Mouse (Mus musculus): Measurements from ENCODE around the gene Asic2. TPM values are rescaled to one million over a fixed set of nuclear protein-coding genes. Genes with fewer than 3 reads are reported as not detected.

Gene Asic2
- polyA plus RNA-seq, 1 experiment: 0.08 TPM

- Histone ChIP-seq H3K4me3 (ENCODE audit: control insufficient read depth, insufficient read depth, low read length) (no peak overlapping the region), H3K36me3 (ENCODE audit: control insufficient read depth, insufficient read depth, low read length) (no peaks in the 10 kb centered on the region), H3K4me1 (replicated peaks; ENCODE audit: control insufficient read depth, insufficient read depth, low read length) (no peaks in the 10 kb centered on the region; the same call in 1 of the 2 replicates), H3K27ac (ENCODE audit: control insufficient read depth, insufficient read depth, low read length) (no peak overlapping the region), H3K27me3 (ENCODE audit: control insufficient read depth, insufficient read depth, low read length) (no peaks in the 10 kb centered on the region)
- TF ChIP-seq POLR2A (IDR thresholded peaks at IDR 0.05; ENCODE audit: control insufficient read depth, extremely low read depth, insufficient read depth, low read length, poor library complexity) (no peak), CTCF (IDR thresholded peaks at IDR 0.05; ENCODE audit: borderline replicate concordance, control insufficient read depth, extremely low read depth, insufficient read depth, low read length, poor library complexity) (no peak)
- no peak for DNase-seq
- WGBS: 7% methylated on average over 5 of the region's 5 CpGs
Observed at GRCm38 (mm10) chr11:81909397-81909894, 58.8 kb downstream of the Asic2 start.

GRCm38 (mm10) chr11:81908760-81909159, 59.5 kb downstream of the Asic2 start:
- no peaks in the 10 kb centered on the region; the same call in 1 of the 2 replicates for H3K4me1 ChIP-seq (replicated peaks; ENCODE audit: control insufficient read depth, insufficient read depth, low read length)
- DNase-seq: no peak
- H3K4me3 ChIP-seq (ENCODE audit: control insufficient read depth, insufficient read depth, low read length): no peak overlapping the region
- TF ChIP-seq CTCF (IDR thresholded peaks at IDR 0.05; ENCODE audit: borderline replicate concordance, control insufficient read depth, extremely low read depth, insufficient read depth, low read length, poor library complexity): no peak
- no peaks in the 10 kb centered on the region for H3K27me3 ChIP-seq (ENCODE audit: control insufficient read depth, insufficient read depth, low read length)
- WGBS: 78% methylated on average over 1 of the region's 1 CpGs
- H3K27ac ChIP-seq (ENCODE audit: control insufficient read depth, insufficient read depth, low read length): no peak overlapping the region
- no peaks in the 10 kb centered on the region for H3K36me3 ChIP-seq (ENCODE audit: control insufficient read depth, insufficient read depth, low read length)

- Histone ChIP-seq H3K4me1 (replicated peaks; ENCODE audit: control insufficient read depth, insufficient read depth, low read length) (no peaks in the 10 kb centered on the region), H3K27ac (ENCODE audit: control insufficient read depth, insufficient read depth, low read length) (no peak overlapping the region), H3K4me3 (ENCODE audit: control insufficient read depth, insufficient read depth, low read length) (no peak overlapping the region), H3K27me3 (ENCODE audit: control insufficient read depth, insufficient read depth, low read length) (no peaks in the 10 kb centered on the region), H3K36me3 (ENCODE audit: control insufficient read depth, insufficient read depth, low read length) (no peaks in the 10 kb centered on the region)
- TF ChIP-seq POLR2A (IDR thresholded peaks at IDR 0.05; ENCODE audit: control insufficient read depth, extremely low read depth, insufficient read depth, low read length, poor library complexity): no peak
- no peak for TF ChIP-seq CTCF (IDR thresholded peaks at IDR 0.05; ENCODE audit: borderline replicate concordance, control insufficient read depth, extremely low read depth, insufficient read depth, low read length, poor library complexity)
- DNase-seq: no peak
Observed at GRCm38 (mm10) chr11:81902318-81902717, 65.9 kb downstream of the Asic2 start.

GRCm38 (mm10) chr11:81897547-81898354, 70.5 kb downstream of the Asic2 start:
- 54% methylated on average over 8 of the region's 8 CpGs for WGBS
- DNase-seq: no peak
- Histone ChIP-seq H3K27ac (ENCODE audit: control insufficient read depth, insufficient read depth, low read length) (no peak overlapping the region), H3K4me1 (replicated peaks; ENCODE audit: control insufficient read depth, insufficient read depth, low read length) (no peaks in the 10 kb centered on the region), H3K27me3 (ENCODE audit: control insufficient read depth, insufficient read depth, low read length) (no peaks in the 10 kb centered on the region), H3K4me3 (ENCODE audit: control insufficient read depth, insufficient read depth, low read length) (no peak overlapping the region), H3K36me3 (ENCODE audit: control insufficient read depth, insufficient read depth, low read length) (no peaks in the 10 kb centered on the region)
- TF ChIP-seq POLR2A (IDR thresholded peaks at IDR 0.05; ENCODE audit: control insufficient read depth, extremely low read depth, insufficient read depth, low read length, poor library complexity): no peak
- TF ChIP-seq CTCF (IDR thresholded peaks at IDR 0.05; ENCODE audit: borderline replicate concordance, control insufficient read depth, extremely low read depth, insufficient read depth, low read length, poor library complexity): no peak

GRCm38 (mm10) chr11:81896511-81896910, 71.7 kb downstream of the Asic2 start:
- Histone ChIP-seq H3K36me3 (ENCODE audit: control insufficient read depth, insufficient read depth, low read length) (no peaks in the 10 kb centered on the region), H3K27ac (ENCODE audit: control insufficient read depth, insufficient read depth, low read length) (no peak overlapping the region), H3K4me3 (ENCODE audit: control insufficient read depth, insufficient read depth, low read length) (no peak overlapping the region), H3K4me1 (replicated peaks; ENCODE audit: control insufficient read depth, insufficient read depth, low read length) (no peaks in the 10 kb centered on the region), H3K27me3 (ENCODE audit: control insufficient read depth, insufficient read depth, low read length) (no peaks in the 10 kb centered on the region)
- no peak for DNase-seq
- WGBS: 89% methylated on average over 6 of the region's 6 CpGs
- TF ChIP-seq CTCF (IDR thresholded peaks at IDR 0.05; ENCODE audit: borderline replicate concordance, control insufficient read depth, extremely low read depth, insufficient read depth, low read length, poor library complexity) (no peak), POLR2A (IDR thresholded peaks at IDR 0.05; ENCODE audit: control insufficient read depth, extremely low read depth, insufficient read depth, low read length, poor library complexity) (no peak)

- no peak overlapping the region for H3K4me3 ChIP-seq (ENCODE audit: control insufficient read depth, insufficient read depth, low read length)
- H3K27ac ChIP-seq (ENCODE audit: control insufficient read depth, insufficient read depth, low read length): no peak overlapping the region
- H3K27me3 ChIP-seq (ENCODE audit: control insufficient read depth, insufficient read depth, low read length): no peaks in the 10 kb centered on the region
- DNase-seq: no peak
- no peaks in the 10 kb centered on the region for H3K36me3 ChIP-seq (ENCODE audit: control insufficient read depth, insufficient read depth, low read length)
- 87% methylated on average over 9 of the region's 9 CpGs for WGBS
- TF ChIP-seq POLR2A (IDR thresholded peaks at IDR 0.05; ENCODE audit: control insufficient read depth, extremely low read depth, insufficient read depth, low read length, poor library complexity): no peak
- no peak for TF ChIP-seq CTCF (IDR thresholded peaks at IDR 0.05; ENCODE audit: borderline replicate concordance, control insufficient read depth, extremely low read depth, insufficient read depth, low read length, poor library complexity)
- no peaks in the 10 kb centered on the region for H3K4me1 ChIP-seq (replicated peaks; ENCODE audit: control insufficient read depth, insufficient read depth, low read length)
Observed at GRCm38 (mm10) chr11:81871506-81872213, 96.6 kb downstream of the Asic2 start.
